Mouse (Mus musculus): ENCODE results near the gene 2210016L21Rik.

2210016L21Rik gene

GRCm38 (mm10) chr5:114945072-114945471 lies 3.1 kb downstream of the 2210016L21Rik start:
- DNase-seq: no peak

- no peak for DNase-seq
Observed at GRCm38 (mm10) chr5:114948891-114949290, 6.9 kb downstream of the 2210016L21Rik start.

- no peak for DNase-seq
Observed at GRCm38 (mm10) chr5:114949316-114949715, 7.4 kb downstream of the 2210016L21Rik start.

- no peak for DNase-seq
Observed at GRCm38 (mm10) chr5:114949812-114950211, 7.9 kb downstream of the 2210016L21Rik start.

GRCm38 (mm10) chr5:114950669-114951068 lies 8.7 kb downstream of the 2210016L21Rik start:
- DNase-seq: no peak

GRCm38 (mm10) chr5:114951279-114951880 lies 9.4 kb downstream of the 2210016L21Rik start:
- DNase-seq: no peak

- DNase-seq: no peak
Observed at GRCm38 (mm10) chr5:114953326-114953725, 11.4 kb downstream of the 2210016L21Rik start.

- no peak for DNase-seq
Observed at GRCm38 (mm10) chr5:114958069-114958468, 16.1 kb downstream of the 2210016L21Rik start.

GRCm38 (mm10) chr5:114961590-114962360 lies 19.8 kb downstream of the 2210016L21Rik start:
- DNase-seq: no peak

GRCm38 (mm10) chr5:114964315-114964966 lies 22.5 kb downstream of the 2210016L21Rik start:
- DNase-seq: no peak

GRCm38 (mm10) chr5:114964967-114965898 lies 23.3 kb downstream of the 2210016L21Rik start:
- DNase-seq: no peak

- DNase-seq: no peak
Observed at GRCm38 (mm10) chr5:114967523-114968268, 25.7 kb downstream of the 2210016L21Rik start.

- no peak for DNase-seq
Observed at GRCm38 (mm10) chr5:114968651-114969050, 26.7 kb downstream of the 2210016L21Rik start.

GRCm38 (mm10) chr5:114969064-114969463 lies 27.1 kb downstream of the 2210016L21Rik start:
- no peak for DNase-seq

GRCm38 (mm10) chr5:114969609-114970215 lies 27.8 kb downstream of the 2210016L21Rik start:
- DNase-seq: no peak

- DNase-seq: no peak
Observed at GRCm38 (mm10) chr5:114970824-114971227, 28.9 kb downstream of the 2210016L21Rik start, which contains the start of gene Hnf1a. Gene Hnf1a, minus strand, starts transcription at chr5:114971094.

- no peak for DNase-seq
Observed at GRCm38 (mm10) chr5:114972201-114972600, 30.2 kb downstream of the 2210016L21Rik start.

GRCm38 (mm10) chr5:114973131-114973530 lies 31.2 kb downstream of the 2210016L21Rik start:
- DNase-seq: no peak

GRCm38 (mm10) chr5:114976935-114977334 lies 35.0 kb downstream of the 2210016L21Rik start:
- no peak for DNase-seq

GRCm38 (mm10) chr5:114978473-114978872 lies 36.5 kb downstream of the 2210016L21Rik start:
- DNase-seq: no peak

- no peak for DNase-seq
Observed at GRCm38 (mm10) chr5:114978888-114979249, 36.9 kb downstream of the 2210016L21Rik start.

Data from thymus, postnatal 36 days (tissue).